Mouse (Mus musculus): ENCODE measurements around the gene Catsperz. TPM values are rescaled to one million over a fixed set of nuclear protein-coding genes. Genes with fewer than 3 reads are reported as not detected.

Catsperz gene
- total and polyA plus RNA-seq, 2 experiments from 2014 or later = 1.1 to 3.0 TPM

GRCm38 (mm10) chr19:6919876-6920740 lies 5.1 kb downstream of the Catsperz start:
- H3K9ac ChIP-seq (replicated peaks; ENCODE audit: low read length, poor library complexity, severe bottlenecking) = peak overlapping the region; percentile 29; the same call in 1 of the 2 replicates
- peak overlapping the region; percentile 84 for H3K4me2 ChIP-seq (ENCODE audit: low read depth, low read length, poor library complexity, severe bottlenecking)
- peaks cover 19% of the 10 kb centered on the region for H3K27me3 ChIP-seq (ENCODE audit: insufficient read depth, low read length)
- peak; percentile 27 for DNase-seq (ENCODE audit: low spot score)
- peaks cover 16% of the 10 kb centered on the region for H3K4me1 ChIP-seq (ENCODE audit: insufficient read depth, low read length)
- peak overlapping the region; percentile 83 for H3K4me3 ChIP-seq (ENCODE audit: low read depth, low read length)
- H3K9me3 ChIP-seq (ENCODE audit: low read length) = no peaks in the 10 kb centered on the region
- no peak overlapping the region for H3K27ac ChIP-seq (ENCODE audit: low read depth, low read length)
- no peak for ATAC-seq (ENCODE audit: low FRiP score)
- 45% methylated on average over 8 of the region's 8 CpGs for WGBS
- no peak for TF ChIP-seq CTCF (IDR thresholded peaks at IDR 0.05)
- H3K36me3 ChIP-seq (ENCODE audit: insufficient read depth, low read length) = no peaks in the 10 kb centered on the region

GRCm38 (mm10) chr19:6919431-6919830 lies 5.7 kb downstream of the Catsperz start:
- peaks cover 16% of the 10 kb centered on the region for H3K4me1 ChIP-seq (ENCODE audit: insufficient read depth, low read length)
- DNase-seq (ENCODE audit: low spot score) = no peak
- no peak overlapping the region for H3K27ac ChIP-seq (ENCODE audit: low read depth, low read length)
- H3K4me3 ChIP-seq (ENCODE audit: low read depth, low read length) = no peak overlapping the region
- no peaks in the 10 kb centered on the region for H3K36me3 ChIP-seq (ENCODE audit: insufficient read depth, low read length)
- peaks cover 13% of the 10 kb centered on the region for H3K27me3 ChIP-seq (ENCODE audit: insufficient read depth, low read length)
- no peak overlapping the region for H3K4me2 ChIP-seq (ENCODE audit: low read depth, low read length, poor library complexity, severe bottlenecking)
- no peak for ATAC-seq (ENCODE audit: low FRiP score)
- TF ChIP-seq CTCF (IDR thresholded peaks at IDR 0.05) = no peak
- H3K9me3 ChIP-seq (ENCODE audit: low read length) = no peaks in the 10 kb centered on the region
- 0 out of 2 replicates have a peak overlapping the region, but pooled peaks have one; percentile 29 for H3K9ac ChIP-seq (replicated peaks; ENCODE audit: low read length, poor library complexity, severe bottlenecking)

GRCm38 (mm10) chr19:6918321-6918720 lies 6.9 kb downstream of the Catsperz start:
- ATAC-seq (ENCODE audit: low FRiP score) (no peak), DNase-seq (ENCODE audit: low spot score) (no peak)
- Histone ChIP-seq H3K27me3 (ENCODE audit: insufficient read depth, low read length) (peaks cover 4% of the 10 kb centered on the region), H3K36me3 (ENCODE audit: insufficient read depth, low read length) (peaks cover 8% of the 10 kb centered on the region; the same call in 1 of the 2 replicates), H3K27ac (ENCODE audit: low read depth, low read length) (no peak overlapping the region), H3K4me1 (ENCODE audit: insufficient read depth, low read length) (peaks cover 16% of the 10 kb centered on the region), H3K9ac (replicated peaks; ENCODE audit: low read length, poor library complexity, severe bottlenecking) (no peak overlapping the region), H3K4me2 (ENCODE audit: low read depth, low read length, poor library complexity, severe bottlenecking) (no peak overlapping the region), H3K4me3 (ENCODE audit: low read depth, low read length) (no peak overlapping the region), H3K9me3 (ENCODE audit: low read length) (no peaks in the 10 kb centered on the region)
- TF ChIP-seq CTCF (IDR thresholded peaks at IDR 0.05) = no peak
- WGBS = 93% methylated on average over 4 of the region's 4 CpGs

DNA sequence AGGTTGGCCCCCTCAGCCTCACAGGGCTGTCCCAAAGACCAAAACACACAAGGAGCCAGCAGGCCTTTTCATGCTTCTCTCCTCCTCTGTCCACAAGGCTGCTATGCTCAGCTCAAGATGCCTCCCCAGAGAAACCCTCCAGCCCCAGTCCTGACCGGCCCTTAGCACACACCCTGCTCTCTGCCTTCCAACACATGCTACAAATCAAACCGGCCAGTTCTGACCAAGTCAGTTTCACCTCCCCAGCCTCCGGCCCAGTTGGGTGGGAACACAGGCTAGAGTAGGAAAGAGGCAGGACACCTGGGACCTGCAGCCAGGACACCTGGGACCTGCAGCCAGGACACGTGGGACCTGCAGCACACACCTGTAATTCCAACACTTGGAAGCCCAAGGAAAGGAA lies 8.7 kb downstream of the Catsperz start:
- 82% methylated on average over 4 of the region's 4 CpGs for WGBS
- no peak for TF ChIP-seq CTCF (IDR thresholded peaks at IDR 0.05)

GRCm38 (mm10) chr19:6915276-6915675 lies 9.9 kb downstream of the Catsperz start:
- Histone ChIP-seq H3K9ac (replicated peaks; ENCODE audit: low read length, poor library complexity, severe bottlenecking) (no peak overlapping the region), H3K27ac (ENCODE audit: low read depth, low read length) (no peak overlapping the region), H3K9me3 (ENCODE audit: low read length) (no peaks in the 10 kb centered on the region), H3K4me1 (ENCODE audit: insufficient read depth, low read length) (peaks cover 4% of the 10 kb centered on the region), H3K4me3 (ENCODE audit: low read depth, low read length) (no peak overlapping the region), H3K36me3 (ENCODE audit: insufficient read depth, low read length) (peaks cover 31% of the 10 kb centered on the region), H3K27me3 (ENCODE audit: insufficient read depth, low read length) (no peaks in the 10 kb centered on the region), H3K4me2 (ENCODE audit: low read depth, low read length, poor library complexity, severe bottlenecking) (no peak overlapping the region)
- DNase-seq (ENCODE audit: low spot score) (no peak), ATAC-seq (ENCODE audit: low FRiP score) (no peak)
- TF ChIP-seq CTCF (IDR thresholded peaks at IDR 0.05) = no peak
- 88% methylated on average over 4 of the region's 4 CpGs for WGBS

More for the DNA sequence above, 8.7 kb downstream of the Catsperz start:
- DNase-seq (ENCODE audit: low spot score) (no peak), ATAC-seq (ENCODE audit: low FRiP score) (no peak)
- no peak overlapping the region for H3K4me3 ChIP-seq (ENCODE audit: low read depth, low read length)
- H3K4me1 ChIP-seq (ENCODE audit: insufficient read depth, low read length) = peaks cover 11% of the 10 kb centered on the region
- H3K27ac ChIP-seq (ENCODE audit: low read depth, low read length) = no peak overlapping the region
- H3K9me3 ChIP-seq (ENCODE audit: low read length) = no peaks in the 10 kb centered on the region
- no peak overlapping the region for H3K9ac ChIP-seq (replicated peaks; ENCODE audit: low read length, poor library complexity, severe bottlenecking)
- H3K36me3 ChIP-seq (ENCODE audit: insufficient read depth, low read length) = peaks cover 26% of the 10 kb centered on the region
- H3K4me2 ChIP-seq (ENCODE audit: low read depth, low read length, poor library complexity, severe bottlenecking) = no peak overlapping the region
- H3K27me3 ChIP-seq (ENCODE audit: insufficient read depth, low read length) = no peaks in the 10 kb centered on the region

DNA sequence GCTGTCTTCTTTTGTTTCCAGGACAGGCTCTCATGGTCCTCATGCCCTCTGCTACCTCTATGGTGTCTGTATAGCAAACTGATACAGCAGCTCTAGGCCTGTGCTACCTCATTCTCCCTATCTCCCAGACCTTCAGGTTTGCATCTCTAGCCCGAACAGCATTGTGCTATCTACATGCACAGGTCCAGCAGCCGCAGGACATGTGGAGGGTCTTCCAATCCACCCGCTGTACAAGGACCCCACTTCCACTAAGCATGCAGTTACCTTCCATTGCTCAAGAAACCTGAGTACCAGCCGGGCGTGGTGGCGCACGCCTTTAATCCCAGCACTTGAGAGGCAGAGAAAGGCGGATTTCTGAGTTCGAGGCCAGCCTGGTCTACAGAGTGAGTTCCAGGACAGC lies 10.6 kb downstream of the Catsperz start:
- peaks cover 31% of the 10 kb centered on the region for H3K36me3 ChIP-seq (ENCODE audit: insufficient read depth, low read length)
- H3K4me1 ChIP-seq (ENCODE audit: insufficient read depth, low read length) = no peaks in the 10 kb centered on the region
- no peak for TF ChIP-seq CTCF (IDR thresholded peaks at IDR 0.05)
- ATAC-seq (ENCODE audit: low FRiP score) = no peak
- DNase-seq (ENCODE audit: low spot score) = no peak
- no peaks in the 10 kb centered on the region for H3K27me3 ChIP-seq (ENCODE audit: insufficient read depth, low read length)
- no peaks in the 10 kb centered on the region for H3K9me3 ChIP-seq (ENCODE audit: low read length)
- H3K4me3 ChIP-seq (ENCODE audit: low read depth, low read length) = no peak overlapping the region
- no peak overlapping the region for H3K9ac ChIP-seq (replicated peaks; ENCODE audit: low read length, poor library complexity, severe bottlenecking)
- H3K4me2 ChIP-seq (ENCODE audit: low read depth, low read length, poor library complexity, severe bottlenecking) = no peak overlapping the region
- 96% methylated on average over 9 of the region's 9 CpGs for WGBS
- no peak overlapping the region for H3K27ac ChIP-seq (ENCODE audit: low read depth, low read length)

Measured in midbrain, postnatal 0 days (tissue).